Mouse (Mus musculus): ENCODE data around the gene Gap43. TPM values are rescaled to one million over a fixed set of nuclear protein-coding genes. Genes with fewer than 3 reads are reported as not detected.

The Gap43 gene
- total and polyA plus RNA-seq, 3 experiments = not detected

GRCm38 (mm10) chr16:42255693-42256092 is 84.8 kb downstream of the Gap43 start:
- Histone ChIP-seq H3K27ac (ENCODE audit: insufficient read depth, low read depth) (no peak overlapping the region), H3K4me1 (ENCODE audit: control insufficient read depth in 1 of 2, insufficient read depth in 2 of 2) (no peaks in the 10 kb centered on the region), H3K4me3 (replicated peaks in 1 of 3; ENCODE audit: low read depth in 2 of 3, low read length in 2 of 3, poor library complexity in 1 of 3) (no peak overlapping the region), H3K79me2 (replicated peaks; ENCODE audit: control insufficient read depth, extremely low read depth, insufficient read depth, poor library complexity, severe bottlenecking) (no peaks in the 10 kb centered on the region), H3K27me3 (replicated peaks) (no peaks in the 10 kb centered on the region), H3K9ac (ENCODE audit: insufficient read depth, low read depth) (no peak overlapping the region), H3K9me3 (replicated peaks; ENCODE audit: low read length) (no peaks in the 10 kb centered on the region), H3K36me3 (replicated peaks in 1 of 2; ENCODE audit: control insufficient read depth in 1 of 2, insufficient read depth in 1 of 2, low read length in 1 of 2) (no peaks in the 10 kb centered on the region), H3K4me2 (ENCODE audit: insufficient read depth, low read depth, poor library complexity, severe bottlenecking) (no peak overlapping the region)
- no peak for TF ChIP-seq ZKSCAN1 (IDR thresholded peaks at IDR 0.05; ENCODE audit: borderline replicate concordance, low read depth, low read length)
- TF ChIP-seq UBTF (IDR thresholded peaks at IDR 0.05; ENCODE audit: low read depth, low read length) = no peak
- no peak for TF ChIP-seq KAT2A (IDR thresholded peaks at IDR 0.05; ENCODE audit: insufficient replicate concordance, low read length)
- TF ChIP-seq IRF4 (IDR thresholded peaks at IDR 0.05; ENCODE audit: low read depth, low read length) = no peak
- TF ChIP-seq RAD21 (IDR thresholded peaks at IDR 0.05; ENCODE audit: low read depth, low read length) = no peak
- no peak for TF ChIP-seq JUND (conservative IDR thresholded peaks at IDR 0.05; ENCODE audit: low read depth, low read length)
- TF ChIP-seq POLR2A (IDR thresholded peaks at IDR 0.05; ENCODE audit: low read depth, low read length) = no peak
- TF ChIP-seq EP300 (IDR thresholded peaks at IDR 0.05; ENCODE audit: low read length) = no peak
- TF ChIP-seq ZMIZ1 (IDR thresholded peaks at IDR 0.05; ENCODE audit: low read depth, low read length) = no peak
- no peak for TF ChIP-seq CHD1 (IDR thresholded peaks at IDR 0.05; ENCODE audit: low read depth, low read length)
- TF ChIP-seq CTCF (conservative IDR thresholded peaks at IDR 0.05 in 1 of 2, IDR thresholded peaks at IDR 0.05 in 1 of 2; ENCODE audit: low read depth in 2 of 2, low read length in 2 of 2) = no peak
- TF ChIP-seq MAFK (IDR thresholded peaks at IDR 0.05; ENCODE audit: insufficient replicate concordance, low read length) = no peak
- TF ChIP-seq RCOR1 (conservative IDR thresholded peaks at IDR 0.05; ENCODE audit: low read depth, low read length) = no peak
- TF ChIP-seq MAZ (IDR thresholded peaks at IDR 0.05; ENCODE audit: low read depth, low read length) = no peak
- TF ChIP-seq ETS1 (conservative IDR thresholded peaks at IDR 0.05; ENCODE audit: low read depth, low read length) = no peak
- no peak for DNase-seq (ENCODE audit: extremely low read depth)
- in situ Hi-C loops (cut with MboI; ENCODE audit: low pct_ligation_motif_present, low pct_unique_long_range_greater_than_20kb, low sequenced_read_pairs) (no loop called here), dilution Hi-C loops (cut with MboI; ENCODE audit: extremely low pct_ligation_motif_present, extremely low pct_unique_long_range_greater_than_20kb, low sequenced_read_pairs) (no loop called here)

- Histone ChIP-seq H3K4me1 (ENCODE audit: control insufficient read depth in 1 of 2, insufficient read depth in 2 of 2) (no peaks in the 10 kb centered on the region), H3K4me3 (replicated peaks in 1 of 3; ENCODE audit: low read depth in 2 of 3, low read length in 2 of 3, poor library complexity in 1 of 3) (no peak overlapping the region)
- dilution Hi-C loops (cut with MboI; ENCODE audit: extremely low pct_ligation_motif_present, extremely low pct_unique_long_range_greater_than_20kb, low sequenced_read_pairs) = no loop called here
These were observed 85.2 kb downstream of the Gap43 start for GRCm38 (mm10) chr16:42255222-42255621.

More at GRCm38 (mm10) chr16:42255222-42255621, 85.2 kb downstream of the Gap43 start:
- in situ Hi-C loops (cut with MboI; ENCODE audit: low pct_ligation_motif_present, low pct_unique_long_range_greater_than_20kb, low sequenced_read_pairs) = no loop called here
- Histone ChIP-seq H3K9ac (ENCODE audit: insufficient read depth, low read depth) (no peak overlapping the region), H3K27me3 (replicated peaks) (no peaks in the 10 kb centered on the region), H3K9me3 (replicated peaks; ENCODE audit: low read length) (no peaks in the 10 kb centered on the region), H3K79me2 (replicated peaks; ENCODE audit: control insufficient read depth, extremely low read depth, insufficient read depth, poor library complexity, severe bottlenecking) (no peaks in the 10 kb centered on the region), H3K36me3 (replicated peaks in 1 of 2; ENCODE audit: control insufficient read depth in 1 of 2, insufficient read depth in 1 of 2, low read length in 1 of 2) (no peaks in the 10 kb centered on the region), H3K27ac (ENCODE audit: insufficient read depth, low read depth) (no peak overlapping the region), H3K4me2 (ENCODE audit: insufficient read depth, low read depth, poor library complexity, severe bottlenecking) (no peak overlapping the region)
- TF ChIP-seq RAD21 (IDR thresholded peaks at IDR 0.05; ENCODE audit: low read depth, low read length) (no peak), HCFC1 (IDR thresholded peaks at IDR 0.05; ENCODE audit: low read depth, low read length) (no peak), E2F4 (IDR thresholded peaks at IDR 0.05; ENCODE audit: insufficient replicate concordance, low read depth, low read length) (no peak), POLR2A (IDR thresholded peaks at IDR 0.05; ENCODE audit: low read depth, low read length) (no peak), UBTF (IDR thresholded peaks at IDR 0.05; ENCODE audit: low read depth, low read length) (no peak), RCOR1 (conservative IDR thresholded peaks at IDR 0.05; ENCODE audit: low read depth, low read length) (no peak), CHD1 (IDR thresholded peaks at IDR 0.05; ENCODE audit: low read depth, low read length) (no peak), ZMIZ1 (IDR thresholded peaks at IDR 0.05; ENCODE audit: low read depth, low read length) (no peak), PAX5 (IDR thresholded peaks at IDR 0.05; ENCODE audit: low read length) (no peak), TBP (conservative IDR thresholded peaks at IDR 0.05; ENCODE audit: low read depth, low read length) (no peak), USF1 (IDR thresholded peaks at IDR 0.05; ENCODE audit: low read depth, low read length) (no peak), MEF2A (IDR thresholded peaks at IDR 0.05; ENCODE audit: borderline replicate concordance, low read depth, low read length) (no peak), JUND (conservative IDR thresholded peaks at IDR 0.05; ENCODE audit: low read depth, low read length) (no peak), BHLHE40 (IDR thresholded peaks at IDR 0.05; ENCODE audit: low read depth, low read length) (no peak), ZKSCAN1 (IDR thresholded peaks at IDR 0.05; ENCODE audit: borderline replicate concordance, low read depth, low read length) (no peak), ETS1 (conservative IDR thresholded peaks at IDR 0.05; ENCODE audit: low read depth, low read length) (no peak), TCF12 (IDR thresholded peaks at IDR 0.05; ENCODE audit: low read depth, low read length) (no peak)
- no peak for DNase-seq (ENCODE audit: extremely low read depth)
